Mouse (Mus musculus): ENCODE data around the gene 1810010D01Rik. TPM values are rescaled to one million over a fixed set of nuclear protein-coding genes. Genes with fewer than 3 reads are reported as not detected.
A peak's percentile ranks its signal among the peaks of the same experiment; 100 is the strongest.

The 1810010D01Rik gene
- polyA plus RNA-seq, 1 experiment, result not detected

DNA sequence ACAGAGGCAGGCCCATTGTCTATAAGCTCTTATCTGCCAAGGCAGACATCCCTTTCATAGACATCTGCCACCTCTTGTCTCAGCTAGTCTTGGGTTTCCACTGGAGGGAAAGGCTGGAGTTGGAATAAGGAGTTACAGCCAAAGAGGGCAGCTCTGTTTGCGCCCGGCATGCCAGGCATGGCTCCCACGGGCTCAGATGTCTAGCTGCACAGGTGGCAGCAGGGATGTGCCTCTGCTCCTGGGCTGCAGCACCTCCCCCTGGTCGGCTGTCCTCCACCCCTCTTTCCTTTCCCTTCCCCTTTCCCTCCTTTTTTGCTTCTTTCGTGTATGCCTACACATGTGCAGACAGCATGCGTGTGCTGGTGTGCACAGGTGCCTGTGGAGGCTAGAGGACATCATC is 15.1 kb downstream of the 1810010D01Rik start:
- H3K4me3 ChIP-seq (ENCODE audit: insufficient read depth, poor library complexity, severe bottlenecking), result no peak overlapping the region
- no peaks in the 10 kb centered on the region for H3K79me3 ChIP-seq (ENCODE audit: low read depth)
- no peak for TF ChIP-seq CTCF (IDR thresholded peaks at IDR 0.05; ENCODE audit: control insufficient read depth, insufficient read depth, insufficient read length)
- TF ChIP-seq USF1 (IDR thresholded peaks at IDR 0.05; ENCODE audit: low read depth), result no peak
- no peak for TF ChIP-seq FOSL1 (IDR thresholded peaks at IDR 0.05; ENCODE audit: insufficient read depth, low read length, poor library complexity, severe bottlenecking)
- no peak for TF ChIP-seq MAX (IDR thresholded peaks at IDR 0.05)
- TF ChIP-seq MYOG (IDR thresholded peaks at IDR 0.05; ENCODE audit: control insufficient read depth, extremely low read depth, insufficient read length), result no peak
- no peak for TF ChIP-seq MYOD1 (IDR thresholded peaks at IDR 0.05; ENCODE audit: control insufficient read depth, insufficient read length, low read depth)
- no peak for TF ChIP-seq CEBPB (IDR thresholded peaks at IDR 0.05; ENCODE audit: low read depth)
- no peaks in the 10 kb centered on the region for H3K36me3 ChIP-seq (ENCODE audit: control insufficient read depth, insufficient read depth)
- no peaks in the 10 kb centered on the region for H3K79me2 ChIP-seq (ENCODE audit: control insufficient read depth, insufficient read depth)
- no peak overlapping the region for H3ac ChIP-seq (ENCODE audit: control insufficient read depth, insufficient read length, low read depth)
- H3K27me3 ChIP-seq (ENCODE audit: control insufficient read depth, insufficient read depth, insufficient read length), result no peaks in the 10 kb centered on the region

DNA sequence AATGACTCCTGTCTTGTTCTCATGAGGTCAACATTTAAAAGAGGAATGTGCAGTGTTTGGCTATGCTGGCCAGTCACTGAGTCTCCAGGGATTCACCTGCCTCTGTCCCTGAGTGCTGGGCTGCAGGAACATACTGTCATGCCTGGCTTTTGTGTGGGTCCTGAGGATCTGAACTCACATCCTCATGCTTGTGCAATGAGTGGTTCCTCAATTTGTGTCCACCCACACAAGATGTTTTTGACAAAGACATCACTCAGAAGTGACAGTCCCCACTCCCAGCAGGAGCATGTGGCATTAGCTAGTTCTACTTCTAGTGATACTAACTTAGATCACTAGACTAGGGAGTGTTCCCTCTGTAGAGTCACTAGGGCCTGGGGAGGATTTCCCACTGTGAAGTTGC is 17.4 kb downstream of the 1810010D01Rik start:
- H3K4me3 ChIP-seq (ENCODE audit: insufficient read depth, poor library complexity, severe bottlenecking), result no peak overlapping the region
- no peaks in the 10 kb centered on the region for H3K79me3 ChIP-seq (ENCODE audit: low read depth)
- TF ChIP-seq CEBPB (IDR thresholded peaks at IDR 0.05; ENCODE audit: low read depth), result no peak
- no peak for TF ChIP-seq CTCF (IDR thresholded peaks at IDR 0.05; ENCODE audit: control insufficient read depth, insufficient read depth, insufficient read length)
- no peak for TF ChIP-seq MAX (IDR thresholded peaks at IDR 0.05)
- no peak for TF ChIP-seq FOSL1 (IDR thresholded peaks at IDR 0.05; ENCODE audit: insufficient read depth, low read length, poor library complexity, severe bottlenecking)
- no peak for TF ChIP-seq USF1 (IDR thresholded peaks at IDR 0.05; ENCODE audit: low read depth)
- no peak for TF ChIP-seq MYOG (IDR thresholded peaks at IDR 0.05; ENCODE audit: control insufficient read depth, extremely low read depth, insufficient read length)
- no peak for TF ChIP-seq MYOD1 (IDR thresholded peaks at IDR 0.05; ENCODE audit: control insufficient read depth, insufficient read length, low read depth)
- no peaks in the 10 kb centered on the region for H3K79me2 ChIP-seq (ENCODE audit: control insufficient read depth, insufficient read depth)
- no peaks in the 10 kb centered on the region for H3K36me3 ChIP-seq (ENCODE audit: control insufficient read depth, insufficient read depth)
- no peak overlapping the region for H3ac ChIP-seq (ENCODE audit: control insufficient read depth, insufficient read length, low read depth)
- H3K27me3 ChIP-seq (ENCODE audit: control insufficient read depth, insufficient read depth, insufficient read length), result no peaks in the 10 kb centered on the region

DNA sequence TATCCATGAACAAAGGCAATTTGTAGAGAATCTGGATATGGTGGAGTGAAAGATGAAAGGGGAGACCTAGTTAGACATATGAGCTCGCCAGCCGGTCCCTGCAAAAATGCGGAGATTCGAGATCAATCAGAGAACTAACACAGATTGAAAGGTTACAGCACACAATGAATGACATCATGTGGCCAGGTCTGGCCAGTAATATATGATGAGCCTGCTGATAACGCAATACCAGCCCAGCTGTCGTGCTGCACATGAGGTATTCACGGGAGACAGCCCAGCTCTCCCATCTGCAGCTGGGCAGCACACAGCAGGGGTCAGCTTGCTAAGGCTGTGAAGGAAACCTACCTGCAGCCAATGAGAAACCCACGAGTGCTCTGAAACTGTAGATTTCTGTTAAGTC is 18.6 kb downstream of the 1810010D01Rik start:
- TF ChIP-seq CEBPB (IDR thresholded peaks at IDR 0.05; ENCODE audit: low read depth) (no peak), USF1 (IDR thresholded peaks at IDR 0.05; ENCODE audit: low read depth) (no peak), MYOG (IDR thresholded peaks at IDR 0.05; ENCODE audit: control insufficient read depth, extremely low read depth, insufficient read length) (no peak), CTCF (IDR thresholded peaks at IDR 0.05; ENCODE audit: control insufficient read depth, insufficient read depth, insufficient read length) (no peak), MYOD1 (IDR thresholded peaks at IDR 0.05; ENCODE audit: control insufficient read depth, insufficient read length, low read depth) (peak; percentile 75)
- no peak overlapping the region for H3ac ChIP-seq (ENCODE audit: control insufficient read depth, insufficient read length, low read depth)
- no peaks in the 10 kb centered on the region for H3K79me2 ChIP-seq (ENCODE audit: control insufficient read depth, insufficient read depth)
- no peaks in the 10 kb centered on the region for H3K27me3 ChIP-seq (ENCODE audit: control insufficient read depth, insufficient read depth, insufficient read length)
- no peak overlapping the region for H3K4me3 ChIP-seq (ENCODE audit: insufficient read depth, poor library complexity, severe bottlenecking)
- H3K36me3 ChIP-seq (ENCODE audit: control insufficient read depth, insufficient read depth), result no peaks in the 10 kb centered on the region
- no peaks in the 10 kb centered on the region for H3K79me3 ChIP-seq (ENCODE audit: low read depth)

DNA sequence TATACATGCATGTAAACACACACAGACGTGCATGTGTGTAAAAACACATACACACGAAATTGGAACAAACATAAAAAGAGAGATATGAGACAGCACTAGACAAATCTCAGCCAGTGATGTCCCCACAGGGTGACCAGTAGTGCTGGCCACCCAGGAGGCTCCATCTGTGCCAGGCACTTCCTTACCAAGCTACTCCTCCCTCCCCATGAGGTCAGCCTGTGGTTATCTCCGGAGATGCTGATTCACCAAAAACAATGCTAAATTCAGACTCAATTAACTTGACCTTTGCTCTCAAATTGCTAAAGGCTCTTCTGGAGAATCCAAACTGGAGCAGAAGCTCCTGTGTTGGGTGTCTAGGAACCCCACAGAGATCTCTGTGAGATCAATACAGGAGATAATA is 20.1 kb downstream of the 1810010D01Rik start:
- Histone ChIP-seq H3ac (ENCODE audit: control insufficient read depth, insufficient read length, low read depth) (no peak overlapping the region), H3K4me3 (ENCODE audit: insufficient read depth, poor library complexity, severe bottlenecking) (no peak overlapping the region), H3K79me3 (ENCODE audit: low read depth) (no peaks in the 10 kb centered on the region), H3K36me3 (ENCODE audit: control insufficient read depth, insufficient read depth) (no peaks in the 10 kb centered on the region), H3K27me3 (ENCODE audit: control insufficient read depth, insufficient read depth, insufficient read length) (no peaks in the 10 kb centered on the region), H3K79me2 (ENCODE audit: control insufficient read depth, insufficient read depth) (no peaks in the 10 kb centered on the region)
- no peak for TF ChIP-seq MYOD1 (IDR thresholded peaks at IDR 0.05; ENCODE audit: control insufficient read depth, insufficient read length, low read depth)
- TF ChIP-seq CEBPB (IDR thresholded peaks at IDR 0.05; ENCODE audit: low read depth), result no peak
- TF ChIP-seq USF1 (IDR thresholded peaks at IDR 0.05; ENCODE audit: low read depth), result no peak
- TF ChIP-seq CTCF (IDR thresholded peaks at IDR 0.05; ENCODE audit: control insufficient read depth, insufficient read depth, insufficient read length), result no peak
- no peak for TF ChIP-seq MAX (IDR thresholded peaks at IDR 0.05)
- TF ChIP-seq MYOG (IDR thresholded peaks at IDR 0.05; ENCODE audit: control insufficient read depth, extremely low read depth, insufficient read length), result no peak
- no peak for TF ChIP-seq FOSL1 (IDR thresholded peaks at IDR 0.05; ENCODE audit: insufficient read depth, low read length, poor library complexity, severe bottlenecking)

DNA sequence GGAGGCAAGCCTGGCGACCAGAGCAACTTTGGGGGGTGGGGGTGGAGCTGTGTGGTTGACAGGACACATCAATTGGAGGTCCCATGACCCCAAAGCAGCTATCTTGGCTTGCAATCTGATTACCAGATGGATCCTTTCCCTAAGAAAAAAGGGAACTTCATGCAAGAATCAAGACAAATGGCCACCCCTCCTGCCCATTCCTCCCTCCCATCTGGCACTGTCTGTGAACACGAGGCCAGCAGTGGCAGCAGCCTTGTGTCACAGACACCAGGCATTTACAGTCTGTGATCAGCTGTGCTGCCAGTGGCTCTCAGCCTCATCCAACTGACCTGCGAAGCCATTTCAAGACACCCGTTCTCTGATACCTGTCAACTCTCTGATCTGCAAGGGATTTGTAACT is 25.5 kb downstream of the 1810010D01Rik start:
- Histone ChIP-seq H3K79me2 (ENCODE audit: control insufficient read depth, insufficient read depth) (no peaks in the 10 kb centered on the region), H3K4me3 (ENCODE audit: insufficient read depth, poor library complexity, severe bottlenecking) (no peak overlapping the region), H3K79me3 (ENCODE audit: low read depth) (no peaks in the 10 kb centered on the region), H3ac (ENCODE audit: control insufficient read depth, insufficient read length, low read depth) (no peak overlapping the region), H3K27me3 (ENCODE audit: control insufficient read depth, insufficient read depth, insufficient read length) (no peaks in the 10 kb centered on the region), H3K36me3 (ENCODE audit: control insufficient read depth, insufficient read depth) (no peaks in the 10 kb centered on the region)
- TF ChIP-seq CEBPB (IDR thresholded peaks at IDR 0.05; ENCODE audit: low read depth) (no peak), MYOD1 (IDR thresholded peaks at IDR 0.05; ENCODE audit: control insufficient read depth, insufficient read length, low read depth) (no peak)

DNA sequence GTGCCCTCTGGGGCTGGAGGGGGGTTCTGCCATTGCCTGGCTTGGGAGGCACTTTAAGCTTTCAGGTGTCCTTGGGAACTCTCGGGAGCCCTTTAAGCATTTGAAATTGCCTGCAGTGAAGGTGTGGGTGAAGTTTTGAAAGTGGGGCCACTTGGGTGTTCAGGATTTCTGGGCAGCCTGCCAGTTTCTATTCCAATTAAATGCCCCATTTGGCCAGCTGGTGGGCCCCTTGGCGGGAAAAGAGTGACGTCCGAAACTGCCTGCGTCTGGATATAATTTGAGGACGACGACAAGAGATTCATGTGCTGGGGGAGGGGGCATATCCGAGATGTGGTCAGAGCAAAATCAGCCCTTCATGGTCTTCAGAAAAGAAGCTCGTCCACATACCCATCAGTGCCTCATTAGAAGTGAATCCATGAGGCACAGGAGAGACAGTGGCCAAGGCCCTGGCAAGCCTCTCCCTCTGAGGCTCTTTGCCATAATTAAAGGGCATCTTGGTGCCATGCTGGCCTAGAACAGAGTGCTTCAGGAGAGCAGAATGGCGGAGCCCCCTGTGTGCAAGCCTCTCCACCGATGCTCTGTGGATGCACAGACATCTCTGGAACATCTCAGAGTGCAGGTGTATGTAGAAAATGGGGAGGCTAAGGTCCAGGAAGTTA is 26.4 kb downstream of the 1810010D01Rik start:
- H3K27me3 ChIP-seq (ENCODE audit: control insufficient read depth, insufficient read depth, insufficient read length), result no peaks in the 10 kb centered on the region
- TF ChIP-seq MYOG (IDR thresholded peaks at IDR 0.05; ENCODE audit: control insufficient read depth, extremely low read depth, insufficient read length), result no peak
- no peak for TF ChIP-seq FOSL1 (IDR thresholded peaks at IDR 0.05; ENCODE audit: insufficient read depth, low read length, poor library complexity, severe bottlenecking)
- TF ChIP-seq USF1 (IDR thresholded peaks at IDR 0.05; ENCODE audit: low read depth), result no peak
- no peak for TF ChIP-seq MAX (IDR thresholded peaks at IDR 0.05)
- no peak for TF ChIP-seq CTCF (IDR thresholded peaks at IDR 0.05; ENCODE audit: control insufficient read depth, insufficient read depth, insufficient read length)
- TF ChIP-seq CEBPB (IDR thresholded peaks at IDR 0.05; ENCODE audit: low read depth), result no peak
- TF ChIP-seq MYOD1 (IDR thresholded peaks at IDR 0.05; ENCODE audit: control insufficient read depth, insufficient read length, low read depth), result no peak
- H3K4me3 ChIP-seq (ENCODE audit: insufficient read depth, poor library complexity, severe bottlenecking), result no peak overlapping the region

More for the DNA sequence above, 26.4 kb downstream of the 1810010D01Rik start:
- Histone ChIP-seq H3K79me2 (ENCODE audit: control insufficient read depth, insufficient read depth) (no peaks in the 10 kb centered on the region), H3ac (ENCODE audit: control insufficient read depth, insufficient read length, low read depth) (no peak overlapping the region), H3K36me3 (ENCODE audit: control insufficient read depth, insufficient read depth) (no peaks in the 10 kb centered on the region), H3K79me3 (ENCODE audit: low read depth) (no peaks in the 10 kb centered on the region)

All from C2C12 (cell line).